Mouse (Mus musculus) yolk sac, embryonic 10.5 days (tissue): ENCODE results near the gene Lingo1.

Experiments used
- DNase-seq: peaks from one replicate; pipeline ENCODE4 v3.0.0-alpha.2; 2017; ENCODE audit warnings: low spot score

Gene Lingo1

DNA sequence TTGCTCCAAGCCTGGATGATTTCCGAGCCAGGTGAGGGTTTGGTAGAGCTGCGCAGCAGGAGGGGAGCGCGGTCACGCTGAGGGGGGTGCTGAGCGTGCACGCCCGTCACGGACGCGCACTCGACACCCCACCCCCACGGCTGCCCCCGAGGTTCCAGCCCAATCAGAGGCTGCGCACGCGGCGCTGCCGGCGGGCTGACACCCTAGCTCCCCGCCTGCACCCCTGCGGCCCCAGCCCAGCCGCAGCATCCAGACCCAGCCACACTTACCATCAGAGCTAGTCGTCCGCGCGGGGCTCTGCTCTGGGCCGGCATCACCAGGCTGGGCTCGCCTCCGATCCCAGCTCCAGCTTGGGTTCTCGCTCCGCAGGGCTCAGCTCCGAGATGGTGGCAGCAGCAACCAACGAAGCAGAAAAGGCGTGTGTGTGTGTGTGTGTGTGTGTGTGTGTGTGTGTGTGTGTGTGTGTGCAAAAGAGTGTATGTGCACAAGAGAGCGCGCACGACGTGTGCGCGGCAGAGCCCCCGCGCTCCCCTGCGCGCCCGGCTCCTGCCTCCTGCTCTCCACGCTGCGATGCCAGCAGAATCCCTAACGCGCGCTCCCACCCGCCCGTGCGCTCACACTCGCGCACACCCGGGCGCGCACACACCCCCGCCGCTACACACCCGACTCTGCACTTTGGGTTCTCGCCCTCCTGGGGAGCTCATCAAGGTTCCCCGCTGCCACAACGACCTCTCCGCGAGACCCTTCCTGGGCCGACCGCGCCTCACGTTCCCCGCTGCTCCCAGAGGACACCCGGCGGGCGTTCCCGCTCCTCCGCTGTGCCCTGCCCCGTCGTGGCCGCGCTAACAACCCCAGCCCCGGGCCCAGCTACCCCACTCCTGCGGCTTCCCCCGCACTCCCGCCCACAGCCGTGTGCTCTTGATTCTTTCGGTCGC is at the start of gene Lingo1:
Lingo1 (minus strand) TSS at position 748 of the 935 bp plus-strand sequence.
- no peak for DNase-seq

DNA sequence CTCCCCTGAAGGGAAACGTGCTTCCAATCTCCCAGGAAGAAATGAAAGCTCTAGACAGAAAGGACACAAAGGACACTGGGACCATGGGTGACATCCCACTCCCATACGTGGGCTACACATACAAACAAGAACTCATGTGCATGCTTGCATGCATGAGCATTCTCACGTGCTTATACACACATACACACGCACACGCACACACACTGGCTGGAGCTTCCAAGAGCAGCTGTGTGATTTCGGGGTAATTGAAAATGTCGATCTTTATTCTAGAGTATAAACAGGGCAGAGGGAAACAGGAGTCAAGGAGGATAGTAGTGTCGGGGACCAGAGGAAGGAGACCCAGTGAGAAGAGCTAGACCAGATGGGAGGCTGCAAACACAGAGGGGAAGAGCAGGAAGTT is 48.4 kb upstream of the Lingo1 start:
- DNase-seq, result no peak

- DNase-seq, result peak; percentile 38
Measured at GRCm38 (mm10) chr9:56843679-56844188, 47.5 kb upstream of the Lingo1 start.

- DNase-seq, result peak; percentile 34
Measured at GRCm38 (mm10) chr9:56842303-56842719, 46.0 kb upstream of the Lingo1 start.

GRCm38 (mm10) chr9:56841864-56842263 is 45.6 kb upstream of the Lingo1 start:
- DNase-seq, result no peak

GRCm38 (mm10) chr9:56840721-56841120 is 44.5 kb upstream of the Lingo1 start:
- DNase-seq, result no peak

DNA sequence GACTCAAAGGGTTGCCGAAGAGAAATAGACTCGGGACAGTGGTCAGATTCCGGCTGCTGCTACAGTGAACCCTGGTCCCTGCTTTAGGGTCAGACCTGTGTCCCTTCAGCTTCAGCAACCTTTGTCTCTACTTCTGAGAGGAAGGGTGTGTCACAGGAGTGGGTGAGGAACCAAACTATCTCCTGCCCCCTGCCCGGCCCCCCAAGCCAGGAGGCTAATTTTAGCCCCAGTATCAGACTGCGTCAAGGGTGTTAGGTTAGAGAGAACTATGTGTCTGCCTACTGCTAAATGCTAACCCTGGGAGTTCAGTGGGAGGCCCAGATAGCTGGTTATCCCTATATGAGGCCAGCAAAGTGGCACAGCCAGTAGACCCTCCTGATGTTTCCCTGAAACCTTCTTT is 38.9 kb upstream of the Lingo1 start:
- DNase-seq, result no peak

DNA sequence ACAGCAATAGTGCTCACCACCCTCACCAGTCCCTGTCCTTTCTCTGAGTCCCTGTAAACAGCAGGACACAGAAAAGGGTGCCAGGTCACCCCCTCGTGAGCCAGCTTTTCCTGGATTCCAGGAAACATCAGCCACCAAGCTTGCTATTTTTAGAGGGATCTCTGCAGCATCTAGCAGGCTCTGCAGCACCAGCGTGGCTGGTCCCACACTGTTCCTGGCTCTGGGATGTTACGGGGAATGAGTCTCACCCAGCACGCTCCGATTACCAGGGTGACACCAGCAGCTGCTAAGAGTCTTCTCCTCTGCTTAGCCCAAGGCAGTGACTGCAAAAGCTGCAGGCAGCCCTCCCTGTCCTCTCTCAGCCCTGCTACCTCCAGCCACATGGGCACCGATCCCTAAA is 36.6 kb upstream of the Lingo1 start:
- DNase-seq, result no peak

DNA sequence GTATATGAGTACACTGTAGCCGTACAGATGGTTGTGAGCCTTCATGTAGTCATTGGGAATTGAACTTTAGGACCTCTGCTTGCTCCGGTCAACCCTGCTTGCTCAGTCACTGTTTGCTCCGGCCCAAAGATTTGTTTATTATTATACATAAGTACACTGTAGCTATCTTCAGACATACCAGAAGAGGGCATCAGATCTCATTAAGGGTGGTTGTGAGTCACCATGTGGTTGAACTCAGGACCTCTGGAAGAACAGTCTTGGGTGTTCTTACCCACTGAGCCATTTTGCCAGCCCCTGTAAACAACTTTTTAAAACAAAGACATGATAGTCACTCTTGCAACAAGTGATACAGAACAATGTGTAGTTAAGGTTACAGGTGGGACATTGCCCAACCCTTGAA is 35.6 kb upstream of the Lingo1 start:
- no peak for DNase-seq

DNA sequence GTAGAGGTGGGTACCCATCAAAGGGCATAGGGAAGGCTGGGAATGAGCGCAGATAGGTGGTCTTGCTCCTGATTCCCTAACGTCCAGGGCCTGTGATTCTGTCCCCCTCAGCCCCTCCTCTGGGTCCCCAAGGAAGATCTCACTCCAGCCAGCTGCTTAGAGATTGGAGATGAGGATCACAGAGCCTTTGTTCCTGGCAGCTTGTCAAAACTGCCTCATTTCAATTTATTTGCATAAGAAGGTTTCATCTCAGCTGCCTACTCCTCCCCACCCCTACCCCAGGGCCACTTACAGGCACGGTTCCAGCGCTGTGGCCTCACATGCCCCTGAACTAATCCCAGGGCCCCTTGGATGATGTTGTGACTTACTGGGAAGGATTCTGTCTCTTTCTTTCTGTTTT is 33.9 kb upstream of the Lingo1 start:
- no peak for DNase-seq

- no peak for DNase-seq
Measured at GRCm38 (mm10) chr9:56828841-56829240, 32.6 kb upstream of the Lingo1 start.

GRCm38 (mm10) chr9:56828146-56828545 is 31.9 kb upstream of the Lingo1 start:
- no peak for DNase-seq

DNA sequence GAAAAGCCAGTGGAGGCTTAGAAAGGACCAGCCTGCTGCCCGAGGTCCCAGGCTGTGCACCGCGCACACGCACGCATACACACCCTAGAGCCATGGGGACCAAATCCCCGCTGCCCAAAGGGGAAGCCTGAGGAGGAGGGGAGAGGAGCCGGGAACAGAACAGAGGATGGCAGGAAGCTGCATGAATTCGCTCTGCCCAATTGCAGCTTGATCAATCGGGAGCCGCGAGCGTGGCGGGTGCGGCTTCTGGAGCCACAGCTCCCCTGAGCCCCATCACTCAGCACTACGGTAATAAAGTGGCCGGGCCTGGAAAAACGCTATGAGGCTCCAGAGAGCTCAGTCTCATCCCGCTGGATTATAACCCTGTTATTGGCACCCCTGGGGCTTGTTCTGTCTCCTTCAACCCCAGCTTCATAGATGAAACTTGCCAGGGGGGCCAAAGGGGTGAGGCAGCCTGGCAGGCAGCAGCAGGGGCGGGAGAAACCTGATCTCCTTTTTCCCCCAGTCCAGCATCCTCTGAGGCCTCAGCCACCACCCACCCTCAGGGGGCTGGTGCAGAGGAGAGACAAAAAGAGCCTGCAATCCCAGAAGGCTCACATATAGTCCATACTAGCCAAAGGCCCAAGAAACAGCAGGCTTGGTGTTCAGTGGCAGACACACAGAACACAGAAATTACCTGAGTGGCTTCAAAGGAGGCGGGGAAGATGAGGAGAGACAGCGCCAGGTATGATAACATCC is 29.4 kb upstream of the Lingo1 start:
- no peak for DNase-seq

DNA sequence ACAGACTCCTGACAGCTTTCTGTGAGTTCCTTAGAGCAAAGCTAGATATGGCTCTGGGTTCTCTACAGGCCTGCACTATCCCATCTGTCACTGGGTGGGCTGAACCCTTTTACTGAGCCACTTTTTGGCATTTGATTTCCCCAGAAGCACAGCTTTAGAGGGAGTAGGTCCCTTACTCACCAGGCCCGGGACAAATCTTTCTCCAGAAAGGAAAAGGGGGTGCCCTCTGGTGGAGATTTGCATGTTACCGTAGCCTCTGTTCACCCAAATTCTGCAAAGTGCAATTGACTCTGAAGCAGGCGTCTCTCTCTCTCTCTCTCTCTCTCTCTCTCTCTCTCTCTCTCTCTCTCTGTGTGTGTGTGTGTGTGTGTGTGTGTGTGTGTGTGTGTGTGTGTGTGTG is 28.6 kb upstream of the Lingo1 start:
- DNase-seq, result no peak

GRCm38 (mm10) chr9:56810916-56811315 is 14.6 kb upstream of the Lingo1 start:
- DNase-seq, result no peak

DNA sequence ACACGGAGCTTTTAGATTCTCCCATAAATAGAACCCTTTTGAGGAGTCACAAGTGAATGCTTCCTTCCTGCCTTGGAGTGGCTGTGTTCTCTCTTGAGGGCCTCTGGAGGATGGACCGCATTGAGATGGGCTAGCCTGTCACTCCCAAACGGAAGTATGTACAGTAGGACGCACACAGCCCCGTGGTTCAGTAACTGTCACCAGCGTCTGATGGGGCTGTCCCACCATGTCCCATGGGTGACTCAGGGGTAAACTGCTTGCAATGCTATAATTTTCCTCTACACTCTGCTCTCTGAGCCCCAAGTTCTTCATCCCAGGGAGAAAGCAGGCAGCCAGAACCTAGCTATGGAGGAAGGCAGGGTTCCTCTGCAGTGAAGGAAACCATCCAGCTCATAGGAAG is 11.7 kb upstream of the Lingo1 start:
- no peak for DNase-seq

DNA sequence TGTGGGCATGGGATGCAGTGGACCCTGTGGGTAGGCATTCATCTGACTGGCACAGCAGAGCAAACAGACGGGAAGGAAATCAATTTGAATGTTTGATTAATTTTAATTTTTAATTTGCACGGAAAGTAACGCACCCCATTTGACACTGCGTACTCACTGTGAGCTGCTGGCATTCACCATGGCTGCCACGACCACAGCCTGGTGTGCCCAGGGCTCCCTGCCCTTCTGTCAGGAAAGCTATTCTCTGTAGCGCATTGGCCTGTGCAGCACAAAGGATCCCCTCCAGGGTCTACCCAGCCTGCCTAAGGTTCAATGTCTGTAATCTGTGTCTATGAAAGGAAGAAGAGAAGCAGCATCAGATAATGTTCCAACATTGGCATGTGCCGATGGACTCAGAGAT is 6.9 kb upstream of the Lingo1 start:
- no peak for DNase-seq

DNA sequence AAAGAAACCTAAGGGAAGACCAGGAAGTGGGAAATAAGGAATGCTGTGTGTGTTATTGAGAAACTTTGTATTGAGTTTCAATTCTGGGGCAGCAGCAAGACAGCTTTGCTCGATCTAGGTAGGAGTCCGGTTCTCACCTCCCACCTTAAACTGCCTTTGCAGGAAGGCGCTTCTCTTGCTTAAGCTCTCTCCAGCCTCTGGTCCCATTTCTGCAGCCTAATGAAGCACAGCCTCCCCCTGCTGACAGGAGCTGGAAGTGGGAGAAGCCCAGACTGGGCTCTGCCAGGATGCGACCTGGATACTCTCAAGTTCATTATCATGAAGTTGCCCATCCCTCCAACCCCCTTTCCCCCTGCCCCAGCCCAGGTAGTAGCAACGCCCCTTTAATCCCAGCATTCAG is 1.6 kb upstream of the Lingo1 start:
- peak; percentile 18 for DNase-seq

DNA sequence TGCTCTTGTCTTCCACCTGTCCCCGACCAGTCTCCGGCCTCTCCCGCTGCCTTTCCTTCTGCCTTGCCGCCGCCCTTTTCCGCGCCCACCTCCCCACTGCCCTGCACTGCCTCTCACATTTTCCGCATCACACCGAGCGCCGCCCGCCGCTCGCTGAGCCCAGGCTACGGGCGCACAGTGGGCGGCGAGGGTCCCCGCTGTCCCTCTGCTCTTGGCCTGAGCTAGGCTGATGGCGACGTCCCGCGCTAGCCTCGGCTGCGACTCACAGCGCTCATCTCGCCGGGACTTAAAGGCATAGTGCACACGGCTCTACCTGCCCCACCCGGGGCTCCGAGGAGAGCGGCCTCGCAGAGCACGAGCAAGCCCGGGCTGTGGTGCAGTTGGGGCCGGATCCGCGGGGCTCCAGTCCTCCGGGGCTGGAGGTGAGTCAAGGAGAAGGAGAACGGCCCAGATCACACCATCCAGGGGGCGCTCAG is 426 bp upstream of the Lingo1 start:
- DNase-seq, result no peak

DNA sequence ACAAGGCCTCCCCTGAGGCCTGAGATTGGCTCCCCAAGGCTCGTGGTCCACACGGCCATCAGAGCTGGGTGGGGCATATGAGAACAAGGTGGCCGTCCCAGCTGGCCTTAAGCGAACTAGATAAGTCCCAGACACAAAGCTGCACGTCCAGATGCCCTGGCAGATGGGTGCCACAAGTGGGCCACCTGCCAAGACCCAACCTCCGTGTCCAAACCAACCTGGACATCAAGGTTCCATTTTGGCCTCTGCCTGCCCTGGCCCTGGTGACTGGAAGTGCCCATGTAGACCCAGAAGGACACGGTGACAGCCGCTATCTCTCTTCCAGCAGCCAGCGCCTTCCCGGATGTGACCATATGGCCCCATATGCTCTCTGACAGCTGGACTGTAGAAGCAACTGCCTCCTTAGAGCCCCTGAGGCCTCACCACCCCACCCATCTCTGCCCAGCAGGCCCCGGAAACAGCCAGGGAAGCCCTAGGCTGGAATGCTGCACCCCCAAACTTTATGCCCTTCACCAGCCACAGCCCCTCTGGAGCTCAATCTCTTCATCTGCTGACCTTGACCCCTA is 4.5 kb downstream of the Lingo1 start:
- no peak for DNase-seq

DNA sequence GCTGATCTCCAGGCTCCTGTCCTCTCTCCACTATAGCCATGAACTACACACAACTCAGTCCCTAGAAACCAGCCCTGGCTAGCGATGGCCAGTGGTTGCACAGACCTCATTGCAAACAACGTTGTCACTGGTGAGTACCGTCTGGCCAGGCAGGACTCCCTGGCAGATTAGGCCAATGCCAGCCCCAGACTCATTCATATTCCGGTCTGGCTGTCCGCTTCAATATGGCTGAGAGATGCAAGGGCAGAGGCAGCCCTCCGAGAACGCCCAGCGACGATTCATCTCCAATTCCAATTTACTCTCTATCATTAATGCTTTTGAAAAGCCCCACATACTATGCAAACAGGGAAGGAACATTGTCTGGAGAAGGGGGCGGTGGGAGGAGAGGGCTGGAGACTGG is 11.7 kb downstream of the Lingo1 start:
- no peak for DNase-seq
